Mouse (Mus musculus): ENCODE measurements at regions not wholly inside any gene's neighbourhood (a gene's known extent, or its start where the extent isn't known, plus 50 kb on each side); places are given as distances from the start of the nearest gene placed in this dataset.

DNA sequence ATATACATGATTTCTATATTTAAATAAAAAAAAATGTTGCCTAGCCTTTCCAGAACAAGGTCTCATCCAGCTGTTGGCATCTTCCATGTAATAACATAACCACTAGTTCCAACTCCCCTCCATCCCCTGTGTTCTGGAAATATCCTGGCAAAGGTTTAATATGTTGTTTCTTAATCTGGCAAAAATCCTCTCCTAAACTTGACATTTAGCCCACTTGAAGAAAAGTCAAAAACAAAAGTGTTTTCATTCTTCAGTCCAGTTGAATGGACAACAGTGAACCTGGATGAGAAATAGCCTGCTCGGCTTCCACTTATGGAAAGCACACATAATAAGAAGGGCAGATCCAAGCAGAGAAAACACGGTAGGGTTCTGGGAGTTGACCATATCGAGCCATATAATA is 393.1 kb upstream of the Acvr2a start:
- TF ChIP-seq CTCF (IDR thresholded peaks at IDR 0.05; ENCODE audit: low read depth) (no peak), EP300 (IDR thresholded peaks at IDR 0.05; ENCODE audit: low read depth) (no peak)

Measured in liver, postnatal 0 days (tissue).